Mouse (Mus musculus): Measurements from ENCODE around the gene Psmd13.
A peak's percentile ranks its signal among the peaks of the same experiment; 100 is the strongest.

Gene Psmd13

GRCm38 (mm10) chr7:140908181-140908580 is 26.4 kb downstream of the Psmd13 start:
- H3K36me3 ChIP-seq (ENCODE audit: control insufficient read depth, insufficient read depth, low read length, poor library complexity, severe bottlenecking): no peaks in the 10 kb centered on the region
- no peaks in the 10 kb centered on the region for H3K27me3 ChIP-seq (ENCODE audit: control insufficient read depth, insufficient read depth, low read length, poor library complexity, severe bottlenecking)
- no peak for DNase-seq (ENCODE audit: low read depth, low spot score)

DNA sequence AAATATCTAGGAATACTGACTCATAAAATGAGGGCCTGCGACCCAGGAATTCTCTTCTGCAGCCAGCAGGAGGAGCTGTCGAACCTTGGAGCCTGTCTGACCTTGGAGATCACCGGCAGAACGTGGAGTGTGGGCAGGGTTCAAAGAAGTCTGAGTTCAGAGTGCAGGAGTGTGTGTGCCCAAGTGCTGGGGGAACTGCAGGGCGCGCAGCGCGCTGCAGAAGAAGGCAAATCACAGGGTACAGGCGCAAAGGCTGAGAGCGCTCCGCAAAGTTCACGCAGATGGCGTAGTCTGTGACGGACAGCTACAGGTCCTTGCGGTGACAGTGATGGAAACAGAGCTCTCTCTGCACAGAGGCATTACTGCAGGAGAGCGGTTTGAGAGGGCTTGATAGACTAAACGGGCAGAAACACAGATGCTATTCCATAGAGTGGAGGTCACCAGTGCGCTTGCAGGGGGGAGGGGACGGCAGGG is 26.9 kb downstream of the Psmd13 start:
- Histone ChIP-seq H3K27me3 (ENCODE audit: control insufficient read depth, insufficient read depth, low read length, poor library complexity, severe bottlenecking) (no peaks in the 10 kb centered on the region), H3K36me3 (ENCODE audit: control insufficient read depth, insufficient read depth, low read length, poor library complexity, severe bottlenecking) (no peaks in the 10 kb centered on the region)
- peak; percentile 82 for DNase-seq (ENCODE audit: low read depth, low spot score)

- no peak for DNase-seq (ENCODE audit: low read depth, low spot score)
- Histone ChIP-seq H3K36me3 (ENCODE audit: control insufficient read depth, insufficient read depth, low read length, poor library complexity, severe bottlenecking) (no peaks in the 10 kb centered on the region), H3K27me3 (ENCODE audit: control insufficient read depth, insufficient read depth, low read length, poor library complexity, severe bottlenecking) (no peaks in the 10 kb centered on the region)
These were observed 30.5 kb downstream of the Psmd13 start for GRCm38 (mm10) chr7:140912293-140912692.

GRCm38 (mm10) chr7:140912846-140913482 is 31.2 kb downstream of the Psmd13 start:
- Histone ChIP-seq H3K36me3 (ENCODE audit: control insufficient read depth, insufficient read depth, low read length, poor library complexity, severe bottlenecking) (no peaks in the 10 kb centered on the region), H3K27me3 (ENCODE audit: control insufficient read depth, insufficient read depth, low read length, poor library complexity, severe bottlenecking) (no peaks in the 10 kb centered on the region)
- no peak for DNase-seq (ENCODE audit: low read depth, low spot score)

DNA sequence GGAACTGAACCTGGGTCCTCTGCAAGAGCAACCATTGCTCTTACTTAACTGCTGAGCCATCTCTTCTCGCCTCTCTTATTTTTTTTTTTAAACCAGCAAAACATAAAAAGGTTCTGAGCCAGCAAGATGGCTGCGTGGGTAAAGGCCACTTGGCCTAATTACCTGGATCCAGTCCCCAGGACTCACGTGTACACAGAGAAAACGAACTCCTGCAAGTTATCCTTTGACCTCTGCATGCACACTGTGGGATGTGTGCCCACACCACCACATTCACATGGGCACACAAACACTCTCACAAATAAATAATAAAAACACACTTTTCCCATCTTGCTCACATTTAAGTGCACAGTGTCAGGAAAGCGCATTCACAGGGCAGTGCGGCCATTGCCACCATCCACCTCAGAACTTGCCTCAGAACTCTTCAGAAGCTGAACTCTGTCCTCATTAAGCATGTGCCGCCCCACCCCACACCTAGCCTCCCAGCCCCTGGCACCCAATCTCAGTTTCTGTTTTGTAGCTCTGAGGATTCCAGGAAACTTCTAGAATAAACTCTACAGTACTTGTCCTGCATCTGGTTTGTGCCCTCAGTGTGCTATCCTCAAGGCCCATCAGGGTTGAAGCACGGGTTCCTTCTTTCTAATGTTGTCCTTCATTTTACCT is 32.4 kb downstream of the Psmd13 start:
- Histone ChIP-seq H3K27me3 (ENCODE audit: control insufficient read depth, insufficient read depth, low read length, poor library complexity, severe bottlenecking) (no peaks in the 10 kb centered on the region), H3K36me3 (ENCODE audit: control insufficient read depth, insufficient read depth, low read length, poor library complexity, severe bottlenecking) (no peaks in the 10 kb centered on the region)
- DNase-seq (ENCODE audit: low read depth, low spot score): no peak

- Histone ChIP-seq H3K36me3 (ENCODE audit: control insufficient read depth, insufficient read depth, low read length, poor library complexity, severe bottlenecking) (no peaks in the 10 kb centered on the region), H3K27me3 (ENCODE audit: control insufficient read depth, insufficient read depth, low read length, poor library complexity, severe bottlenecking) (no peaks in the 10 kb centered on the region)
- DNase-seq (ENCODE audit: low read depth, low spot score): no peak
These were observed 38.1 kb downstream of the Psmd13 start for GRCm38 (mm10) chr7:140919911-140920310.

DNA sequence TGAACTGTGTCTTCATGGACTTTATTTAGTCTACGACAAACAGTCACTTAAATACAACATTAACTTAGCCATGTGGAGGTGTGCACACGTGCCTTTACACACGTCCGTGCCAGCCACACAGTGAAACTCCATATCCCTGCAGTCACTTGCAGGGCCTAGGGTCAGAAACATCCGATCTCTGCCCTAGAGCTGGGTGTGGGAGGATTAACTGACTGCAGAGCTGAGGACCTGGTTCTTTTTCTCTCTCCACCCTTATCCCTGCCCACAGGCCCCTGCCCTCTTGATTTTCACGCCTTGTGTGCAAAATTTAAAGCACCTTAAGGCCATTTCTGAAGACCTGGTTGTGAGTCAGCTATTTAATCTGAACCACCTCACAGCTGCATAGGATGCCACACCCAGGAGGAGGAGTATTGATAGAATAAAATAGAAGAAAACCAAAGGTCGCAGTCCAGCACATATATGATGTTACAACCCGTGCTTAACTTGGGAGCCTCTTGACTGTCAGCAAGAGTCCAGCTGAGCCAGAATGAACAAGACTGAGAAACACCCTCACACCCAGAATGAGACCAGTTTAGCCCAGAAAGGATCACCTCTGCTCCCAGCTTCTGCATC is 38.8 kb downstream of the Psmd13 start, which contains the start of gene Nlrp6:
TSS of gene Nlrp6 (plus strand) at position 485 of the 612 bp plus-strand sequence.
- no peak for DNase-seq (ENCODE audit: low read depth, low spot score)
- H3K36me3 ChIP-seq (ENCODE audit: control insufficient read depth, insufficient read depth, low read length, poor library complexity, severe bottlenecking): no peaks in the 10 kb centered on the region
- no peaks in the 10 kb centered on the region for H3K27me3 ChIP-seq (ENCODE audit: control insufficient read depth, insufficient read depth, low read length, poor library complexity, severe bottlenecking)

DNA sequence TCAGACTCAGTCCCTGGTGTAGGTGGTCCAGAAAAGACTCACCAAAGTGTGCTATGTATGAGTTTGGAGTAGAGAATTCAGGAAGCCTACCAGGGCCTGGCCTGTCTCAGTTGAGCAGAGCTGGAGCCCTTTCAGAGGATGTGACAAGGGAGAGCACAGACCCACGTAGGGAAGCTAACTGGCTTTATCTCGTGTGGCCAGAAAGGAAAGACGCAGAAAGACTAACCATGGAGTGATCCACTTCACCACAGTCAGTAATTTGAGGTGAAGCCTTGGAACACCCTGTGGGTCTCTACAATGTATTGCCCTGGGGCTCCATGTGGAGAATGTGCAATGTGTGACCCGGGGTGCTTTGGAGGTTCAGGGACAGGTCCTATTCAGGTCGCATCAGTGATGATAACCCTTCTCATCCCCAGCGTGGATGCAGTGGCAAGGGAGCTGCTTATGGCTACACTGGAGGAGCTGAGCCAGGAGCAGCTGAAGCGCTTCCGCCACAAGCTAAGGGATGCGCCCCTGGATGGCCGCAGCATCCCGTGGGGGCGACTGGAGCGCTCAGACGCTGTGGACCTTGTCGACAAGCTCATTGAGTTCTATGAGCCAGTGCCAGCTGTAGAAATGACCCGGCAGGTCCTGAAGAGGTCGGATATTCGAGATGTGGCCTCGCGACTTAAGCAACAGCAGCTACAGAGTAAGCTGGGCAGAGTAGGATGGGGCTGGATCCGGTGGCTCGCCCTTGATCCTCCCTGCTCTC is 39.6 kb downstream of the Psmd13 start:
- H3K27me3 ChIP-seq (ENCODE audit: control insufficient read depth, insufficient read depth, low read length, poor library complexity, severe bottlenecking): no peaks in the 10 kb centered on the region
- H3K36me3 ChIP-seq (ENCODE audit: control insufficient read depth, insufficient read depth, low read length, poor library complexity, severe bottlenecking): no peaks in the 10 kb centered on the region
- DNase-seq (ENCODE audit: low read depth, low spot score): no peak

- Histone ChIP-seq H3K36me3 (ENCODE audit: control insufficient read depth, insufficient read depth, low read length, poor library complexity, severe bottlenecking) (no peaks in the 10 kb centered on the region), H3K27me3 (ENCODE audit: control insufficient read depth, insufficient read depth, low read length, poor library complexity, severe bottlenecking) (no peaks in the 10 kb centered on the region)
- peak; percentile 29 for DNase-seq (ENCODE audit: low read depth, low spot score)
These were observed 40.8 kb downstream of the Psmd13 start for GRCm38 (mm10) chr7:140922398-140923069.

GRCm38 (mm10) chr7:140923070-140923775 is 41.5 kb downstream of the Psmd13 start:
- H3K36me3 ChIP-seq (ENCODE audit: control insufficient read depth, insufficient read depth, low read length, poor library complexity, severe bottlenecking): no peaks in the 10 kb centered on the region
- no peaks in the 10 kb centered on the region for H3K27me3 ChIP-seq (ENCODE audit: control insufficient read depth, insufficient read depth, low read length, poor library complexity, severe bottlenecking)
- DNase-seq (ENCODE audit: low read depth, low spot score): no peak

- Histone ChIP-seq H3K36me3 (ENCODE audit: control insufficient read depth, insufficient read depth, low read length, poor library complexity, severe bottlenecking) (no peaks in the 10 kb centered on the region), H3K27me3 (ENCODE audit: control insufficient read depth, insufficient read depth, low read length, poor library complexity, severe bottlenecking) (no peaks in the 10 kb centered on the region)
- no peak for DNase-seq (ENCODE audit: low read depth, low spot score)
These were observed 45.4 kb downstream of the Psmd13 start for GRCm38 (mm10) chr7:140927181-140927580.

DNA sequence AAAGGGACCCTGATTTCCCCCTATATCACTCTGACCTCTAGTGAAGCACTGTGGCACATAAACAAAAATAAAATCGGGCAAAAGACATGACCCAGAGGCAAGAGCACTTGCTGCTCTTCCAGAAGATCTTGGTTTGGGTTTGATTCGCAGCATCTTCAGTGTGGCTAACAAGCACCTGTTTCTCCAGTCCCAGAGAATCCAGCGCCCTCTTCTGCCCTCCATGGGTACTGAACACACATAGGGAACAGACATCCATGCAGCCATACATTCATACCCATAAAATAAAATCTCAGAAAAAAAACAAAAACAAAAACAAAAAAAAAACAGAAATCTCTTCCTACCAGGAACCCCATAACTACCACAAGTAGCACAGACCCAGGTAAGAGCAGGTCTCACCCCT is 56.7 kb downstream of the Psmd13 start:
- peak; percentile 33 for DNase-seq (ENCODE audit: low read depth, low spot score)
- H3K36me3 ChIP-seq (ENCODE audit: control insufficient read depth, insufficient read depth, low read length, poor library complexity, severe bottlenecking): no peaks in the 10 kb centered on the region
- H3K27me3 ChIP-seq (ENCODE audit: control insufficient read depth, insufficient read depth, low read length, poor library complexity, severe bottlenecking): no peaks in the 10 kb centered on the region

GRCm38 (mm10) chr7:140938896-140939295 is 57.1 kb downstream of the Psmd13 start:
- no peak for DNase-seq (ENCODE audit: low read depth, low spot score)
- H3K27me3 ChIP-seq (ENCODE audit: control insufficient read depth, insufficient read depth, low read length, poor library complexity, severe bottlenecking): no peaks in the 10 kb centered on the region
- no peaks in the 10 kb centered on the region for H3K36me3 ChIP-seq (ENCODE audit: control insufficient read depth, insufficient read depth, low read length, poor library complexity, severe bottlenecking)

GRCm38 (mm10) chr7:140939669-140940171 is 58.0 kb downstream of the Psmd13 start:
- Histone ChIP-seq H3K27me3 (ENCODE audit: control insufficient read depth, insufficient read depth, low read length, poor library complexity, severe bottlenecking) (no peaks in the 10 kb centered on the region), H3K36me3 (ENCODE audit: control insufficient read depth, insufficient read depth, low read length, poor library complexity, severe bottlenecking) (no peaks in the 10 kb centered on the region)
- DNase-seq (ENCODE audit: low read depth, low spot score): no peak

Data from splenic B cell, adult 2 months (primary cell).